Mouse (Mus musculus) cortical plate, adult 2 months (tissue): ENCODE results near the gene Appl2. TPM values are rescaled to one million over a fixed set of nuclear protein-coding genes. Genes with fewer than 3 reads are reported as not detected.

Experiments
- H3K27ac ChIP-seq: fragments of 200-500 bp; 2 replicates; pipeline ENCODE4 v1.5.1; 2012; ENCODE audit warnings: low read length, control low read depth, inconsistent platforms; ENCODE audit not compliant: insufficient read depth
- H3K4me1 ChIP-seq: fragments of 200-500 bp; 2 replicates; pipeline ENCODE4 v1.6.1; 2011; ENCODE audit warnings: low read length; ENCODE audit not compliant: control insufficient read depth, insufficient read depth
- H3K4me3 ChIP-seq: fragments of 200-500 bp; 2 replicates; pipeline ENCODE4 v1.5.1; 2011; ENCODE audit warnings: mild to moderate bottlenecking, low read length, control low read depth; ENCODE audit not compliant: insufficient read depth
- CTCF ChIP-seq: fragments of 200-500 bp; IDR thresholded peaks from 2 replicates; pipeline ENCODE4 v1.5.1; 2011; ENCODE audit warnings: mild to moderate bottlenecking, control low read depth, low read length; ENCODE audit not compliant: insufficient read depth; ENCODE audit errors: extremely low read depth
- POLR2A ChIP-seq: fragments of 200-500 bp; IDR thresholded peaks from 2 replicates; pipeline ENCODE4 v1.6.1; 2011; ENCODE audit warnings: mild to moderate bottlenecking, low read length, control low read depth; ENCODE audit not compliant: insufficient read depth; ENCODE audit errors: extremely low read depth
- polyA plus RNA-seq: library from polyadenylated mRNA; depleted of rRNA; stranded (reverse); fragments of >200 nt; gene quantifications from 2 replicates; pipeline ENCODE4 v1.2.3, GENCODE M21; 2012

Gene Appl2
- polyA plus RNA-seq, 1 experiment: 67.6 TPM

GRCm38 (mm10) chr10:83634461-83634860 lies 14.1 kb downstream of the Appl2 start:
- no peak overlapping the region for H3K4me3 ChIP-seq
- TF ChIP-seq POLR2A (no peak), CTCF (no peak)
- H3K27ac ChIP-seq: no peak overlapping the region
- peaks cover 2% of the 10 kb centered on the region; the same call in 1 of the 2 replicates for H3K4me1 ChIP-seq

GRCm38 (mm10) chr10:83632806-83633374 lies 15.6 kb downstream of the Appl2 start:
- H3K27ac ChIP-seq: no peak overlapping the region
- H3K4me1 ChIP-seq: peaks cover 2% of the 10 kb centered on the region; the same call in 1 of the 2 replicates
- no peak overlapping the region for H3K4me3 ChIP-seq
- no peak for TF ChIP-seq POLR2A
- no peak for TF ChIP-seq CTCF

- no peak overlapping the region for H3K27ac ChIP-seq
- H3K4me1 ChIP-seq: peaks cover 2% of the 10 kb centered on the region; the same call in 1 of the 2 replicates
- TF ChIP-seq CTCF: no peak
- no peak for TF ChIP-seq POLR2A
- no peak overlapping the region for H3K4me3 ChIP-seq
Observed at GRCm38 (mm10) chr10:83631775-83632174, 16.8 kb downstream of the Appl2 start.

GRCm38 (mm10) chr10:83630899-83631298 lies 17.6 kb downstream of the Appl2 start:
- TF ChIP-seq POLR2A: no peak
- TF ChIP-seq CTCF: no peak
- H3K27ac ChIP-seq: no peak overlapping the region
- H3K4me3 ChIP-seq: no peak overlapping the region
- peaks cover 2% of the 10 kb centered on the region; the same call in 1 of the 2 replicates for H3K4me1 ChIP-seq

- H3K4me1 ChIP-seq: peaks cover 2% of the 10 kb centered on the region; the same call in 1 of the 2 replicates
- H3K27ac ChIP-seq: no peak overlapping the region
- TF ChIP-seq POLR2A: no peak
- no peak for TF ChIP-seq CTCF
- no peak overlapping the region for H3K4me3 ChIP-seq
Observed at GRCm38 (mm10) chr10:83629878-83630277, 18.7 kb downstream of the Appl2 start.

- Histone ChIP-seq H3K27ac (no peak overlapping the region), H3K4me1 (no peaks in the 10 kb centered on the region), H3K4me3 (no peak overlapping the region)
- TF ChIP-seq POLR2A: no peak
Observed at GRCm38 (mm10) chr10:83629190-83629781, 19.3 kb downstream of the Appl2 start.

GRCm38 (mm10) chr10:83628241-83628640 lies 20.3 kb downstream of the Appl2 start:
- no peaks in the 10 kb centered on the region for H3K4me1 ChIP-seq
- H3K4me3 ChIP-seq: no peak overlapping the region
- no peak for TF ChIP-seq CTCF
- no peak for TF ChIP-seq POLR2A
- no peak overlapping the region for H3K27ac ChIP-seq

GRCm38 (mm10) chr10:83627113-83627687 lies 21.3 kb downstream of the Appl2 start:
- Histone ChIP-seq H3K4me3 (no peak overlapping the region), H3K27ac (no peak overlapping the region), H3K4me1 (no peaks in the 10 kb centered on the region)
- TF ChIP-seq POLR2A: no peak
- TF ChIP-seq CTCF: no peak

- no peaks in the 10 kb centered on the region for H3K4me1 ChIP-seq
- no peak overlapping the region for H3K27ac ChIP-seq
- no peak overlapping the region for H3K4me3 ChIP-seq
- no peak for TF ChIP-seq CTCF
- no peak for TF ChIP-seq POLR2A
Observed at GRCm38 (mm10) chr10:83624841-83625240, 23.7 kb downstream of the Appl2 start.

GRCm38 (mm10) chr10:83624065-83624464 lies 24.5 kb downstream of the Appl2 start:
- no peak for TF ChIP-seq CTCF
- TF ChIP-seq POLR2A: no peak
- H3K27ac ChIP-seq: no peak overlapping the region
- no peaks in the 10 kb centered on the region for H3K4me1 ChIP-seq
- H3K4me3 ChIP-seq: no peak overlapping the region
